Mouse (Mus musculus): ENCODE measurements around the gene Runx1.

- TF ChIP-seq CTCF (IDR thresholded peaks at IDR 0.05; ENCODE audit: control insufficient read depth, insufficient read depth, insufficient replicate concordance, low read depth, low read length) (no peak), POLR2A (IDR thresholded peaks at IDR 0.05; ENCODE audit: control insufficient read depth, low read depth, low read length) (no peak)
Measured at GRCm38 (mm10) chr16:92573193-92573592, 252.8 kb downstream of the Runx1 start.
